Mouse (Mus musculus): Measurements from ENCODE around the gene Nme9. TPM values are rescaled to one million over a fixed set of nuclear protein-coding genes. Genes with fewer than 3 reads are reported as not detected.

Nme9 gene
- polyA plus RNA-seq, 1 experiment from 2014 or later, result 0.73 TPM

- 13% methylated on average over 14 of the region's 14 CpGs for WGBS
- peaks cover 21% of the 10 kb centered on the region for H3K4me1 ChIP-seq (ENCODE audit: control insufficient read depth, insufficient read depth, low read depth, low read length)
Measured at GRCm38 (mm10) chr9:99434892-99435618, 16.2 kb upstream of the Nme9 start.

GRCm38 (mm10) chr9:99435619-99436181, 15.6 kb upstream of the Nme9 start:
- 7% methylated on average over 16 of the region's 16 CpGs for WGBS
- peak overlapping the region; percentile 84 for H3K4me3 ChIP-seq (ENCODE audit: low read length)
- H3K27ac ChIP-seq (ENCODE audit: low read depth, low read length), result peak overlapping the region; percentile 92
- no peaks in the 10 kb centered on the region for H3K36me3 ChIP-seq (ENCODE audit: control insufficient read depth, insufficient read depth, low read length)
- peak; percentile 46 for ATAC-seq
- H3K4me2 ChIP-seq (ENCODE audit: low read length), result peak overlapping the region; percentile 73
- H3K9me3 ChIP-seq (ENCODE audit: control insufficient read depth, low read length), result no peaks in the 10 kb centered on the region
- H3K4me1 ChIP-seq (ENCODE audit: control insufficient read depth, insufficient read depth, low read depth, low read length), result peaks cover 21% of the 10 kb centered on the region
- H3K9ac ChIP-seq (ENCODE audit: low read depth, low read length), result peak overlapping the region; percentile 97
- H3K27me3 ChIP-seq (replicated peaks; ENCODE audit: control insufficient read depth, insufficient read depth, low read length), result 0 out of 2 replicates have a peak, but pooled peaks cover 2% of the 10 kb centered on the region

More at GRCm38 (mm10) chr9:99434892-99435618, 16.2 kb upstream of the Nme9 start:
- H3K36me3 ChIP-seq (ENCODE audit: control insufficient read depth, insufficient read depth, low read length), result no peaks in the 10 kb centered on the region
- H3K9me3 ChIP-seq (ENCODE audit: control insufficient read depth, low read length), result no peaks in the 10 kb centered on the region
- H3K27me3 ChIP-seq (replicated peaks; ENCODE audit: control insufficient read depth, insufficient read depth, low read length), result 0 out of 2 replicates have a peak, but pooled peaks cover 2% of the 10 kb centered on the region
- peak overlapping the region; percentile 84 for H3K4me3 ChIP-seq (ENCODE audit: low read length)
- H3K4me2 ChIP-seq (ENCODE audit: low read length), result peak overlapping the region; percentile 73
- peak overlapping the region; percentile 97 for H3K9ac ChIP-seq (ENCODE audit: low read depth, low read length)
- ATAC-seq, result peak; percentile 28
- peak overlapping the region; percentile 92 for H3K27ac ChIP-seq (ENCODE audit: low read depth, low read length)

- peak; percentile 82 for ATAC-seq
- H3K36me3 ChIP-seq (ENCODE audit: control insufficient read depth, insufficient read depth, low read length), result no peaks in the 10 kb centered on the region
- H3K27me3 ChIP-seq (replicated peaks; ENCODE audit: control insufficient read depth, insufficient read depth, low read length), result 0 out of 2 replicates have a peak, but pooled peaks cover 2% of the 10 kb centered on the region
- no peaks in the 10 kb centered on the region for H3K9me3 ChIP-seq (ENCODE audit: control insufficient read depth, low read length)
- H3K4me1 ChIP-seq (ENCODE audit: control insufficient read depth, insufficient read depth, low read depth, low read length), result peaks cover 21% of the 10 kb centered on the region
- H3K4me3 ChIP-seq (ENCODE audit: low read length), result peak overlapping the region; percentile 84
- peak overlapping the region; percentile 92 for H3K27ac ChIP-seq (ENCODE audit: low read depth, low read length)
- peak overlapping the region; percentile 97 for H3K9ac ChIP-seq (ENCODE audit: low read depth, low read length)
- 0% methylated on average over 57 of the region's 86 CpGs for WGBS
- peak overlapping the region; percentile 73 for H3K4me2 ChIP-seq (ENCODE audit: low read length)
Measured at GRCm38 (mm10) chr9:99436182-99437030, 14.9 kb upstream of the Nme9 start.

- peaks cover 21% of the 10 kb centered on the region for H3K4me1 ChIP-seq (ENCODE audit: control insufficient read depth, insufficient read depth, low read depth, low read length)
- H3K27ac ChIP-seq (ENCODE audit: low read depth, low read length), result peak within 1 kb of the TSS; percentile 92
- 0 out of 2 replicates have a peak, but pooled peaks cover 2% of the 10 kb centered on the region for H3K27me3 ChIP-seq (replicated peaks; ENCODE audit: control insufficient read depth, insufficient read depth, low read length)
- peak within 1 kb of the TSS; percentile 97 for H3K9ac ChIP-seq (ENCODE audit: low read depth, low read length)
- no peaks in the 10 kb centered on the region for H3K9me3 ChIP-seq (ENCODE audit: control insufficient read depth, low read length)
- H3K4me3 ChIP-seq (ENCODE audit: low read length), result peak within 1 kb of the TSS; percentile 84
- WGBS, result 14% methylated on average over 27 of the region's 27 CpGs
- H3K4me2 ChIP-seq (ENCODE audit: low read length), result peak within 1 kb of the TSS; percentile 73
- no peaks in the 10 kb centered on the region for H3K36me3 ChIP-seq (ENCODE audit: control insufficient read depth, insufficient read depth, low read length)
- no peak for ATAC-seq
Measured at GRCm38 (mm10) chr9:99437031-99437764, 14.1 kb upstream of the Nme9 start, which contains the start of gene Mras. Mras (minus strand) TSS chr9:99437381.

GRCm38 (mm10) chr9:99437781-99438565, 13.3 kb upstream of the Nme9 start:
- no peak overlapping the region for H3K4me2 ChIP-seq (ENCODE audit: low read length)
- no peak overlapping the region for H3K27ac ChIP-seq (ENCODE audit: low read depth, low read length)
- no peak overlapping the region for H3K4me3 ChIP-seq (ENCODE audit: low read length)
- no peaks in the 10 kb centered on the region for H3K9me3 ChIP-seq (ENCODE audit: control insufficient read depth, low read length)
- ATAC-seq, result no peak
- 83% methylated on average over 12 of the region's 12 CpGs for WGBS
- H3K27me3 ChIP-seq (replicated peaks; ENCODE audit: control insufficient read depth, insufficient read depth, low read length), result 0 out of 2 replicates have a peak, but pooled peaks cover 2% of the 10 kb centered on the region
- H3K36me3 ChIP-seq (ENCODE audit: control insufficient read depth, insufficient read depth, low read length), result no peaks in the 10 kb centered on the region
- H3K4me1 ChIP-seq (ENCODE audit: control insufficient read depth, insufficient read depth, low read depth, low read length), result peaks cover 17% of the 10 kb centered on the region
- no peak overlapping the region for H3K9ac ChIP-seq (ENCODE audit: low read depth, low read length)

GRCm38 (mm10) chr9:99439064-99439463, 12.2 kb upstream of the Nme9 start:
- H3K36me3 ChIP-seq (ENCODE audit: control insufficient read depth, insufficient read depth, low read length), result no peaks in the 10 kb centered on the region
- no peak overlapping the region for H3K9ac ChIP-seq (ENCODE audit: low read depth, low read length)
- H3K4me2 ChIP-seq (ENCODE audit: low read length), result no peak overlapping the region
- ATAC-seq, result no peak
- 70% methylated on average over 8 of the region's 8 CpGs for WGBS
- no peak overlapping the region for H3K27ac ChIP-seq (ENCODE audit: low read depth, low read length)
- no peak overlapping the region for H3K4me3 ChIP-seq (ENCODE audit: low read length)
- peaks cover 8% of the 10 kb centered on the region for H3K4me1 ChIP-seq (ENCODE audit: control insufficient read depth, insufficient read depth, low read depth, low read length)
- 0 out of 2 replicates have a peak, but pooled peaks cover 2% of the 10 kb centered on the region for H3K27me3 ChIP-seq (replicated peaks; ENCODE audit: control insufficient read depth, insufficient read depth, low read length)
- no peaks in the 10 kb centered on the region for H3K9me3 ChIP-seq (ENCODE audit: control insufficient read depth, low read length)

- 73% methylated on average over 5 of the region's 5 CpGs for WGBS
- Histone ChIP-seq H3K9me3 (ENCODE audit: control insufficient read depth, low read length) (no peaks in the 10 kb centered on the region), H3K9ac (ENCODE audit: low read depth, low read length) (no peak overlapping the region)
Measured at GRCm38 (mm10) chr9:99440941-99441340, 10.3 kb upstream of the Nme9 start.

More at GRCm38 (mm10) chr9:99440941-99441340, 10.3 kb upstream of the Nme9 start:
- no peak overlapping the region for H3K27ac ChIP-seq (ENCODE audit: low read depth, low read length)
- no peak overlapping the region for H3K4me3 ChIP-seq (ENCODE audit: low read length)
- H3K4me1 ChIP-seq (ENCODE audit: control insufficient read depth, insufficient read depth, low read depth, low read length), result no peaks in the 10 kb centered on the region
- H3K36me3 ChIP-seq (ENCODE audit: control insufficient read depth, insufficient read depth, low read length), result no peaks in the 10 kb centered on the region
- no peak overlapping the region for H3K4me2 ChIP-seq (ENCODE audit: low read length)
- no peak for ATAC-seq
- 0 out of 2 replicates have a peak, but pooled peaks cover 2% of the 10 kb centered on the region for H3K27me3 ChIP-seq (replicated peaks; ENCODE audit: control insufficient read depth, insufficient read depth, low read length)
